Mouse (Mus musculus) CD4-positive, CD25-positive, alpha-beta regulatory T cell, adult 4 months (primary cell): ENCODE measurements around the gene Mief2. TPM values are rescaled to one million over a fixed set of nuclear protein-coding genes. Genes with fewer than 3 reads are reported as not detected.

Experiments used
- ATAC-seq: one replicate; pipeline ENCODE4 v1.8.0; 2017
- polyA plus RNA-seq, 2 experiments: library from polyadenylated mRNA; unstranded; fragments of 100-300 nt; shearing (Covaris generic); gene quantifications; one replicate each; pipeline ENCODE4 v1.2.1; 2017

The Mief2 gene
- 10 to 100 TPM in 1 of 2 experiments, 1 to 10 TPM in 1; 9.1 to 12.2 TPM for polyA plus RNA-seq

DNA sequence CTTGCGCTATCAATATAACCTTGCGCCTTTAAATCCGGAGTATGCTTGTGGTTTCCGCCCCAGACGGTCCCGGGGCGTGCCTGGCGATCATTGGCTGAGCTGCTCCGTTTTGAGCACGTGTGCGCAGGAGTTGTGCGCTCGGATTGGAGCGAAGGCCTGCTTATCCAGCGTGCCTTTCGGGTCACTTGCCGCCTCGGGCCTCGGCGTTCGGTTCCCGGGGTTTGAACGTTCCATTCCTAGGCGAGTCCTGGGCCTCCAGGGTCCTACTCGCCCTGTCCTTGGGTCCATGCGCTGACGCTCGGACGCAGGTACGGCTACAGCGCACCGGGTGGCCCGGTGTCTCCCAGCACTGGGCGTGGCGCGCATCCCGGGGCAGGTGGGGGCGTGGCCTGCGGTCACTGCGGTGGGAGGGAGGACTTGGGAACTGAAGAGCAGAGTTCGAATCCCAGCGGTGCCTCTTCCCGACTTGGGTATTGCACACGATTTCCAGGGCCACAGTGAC, at the start of gene Mief2:
Gene Mief2 (plus strand): TSS at position 139 of the 502 bp plus-strand sequence.
- ATAC-seq = peak; percentile 94

DNA sequence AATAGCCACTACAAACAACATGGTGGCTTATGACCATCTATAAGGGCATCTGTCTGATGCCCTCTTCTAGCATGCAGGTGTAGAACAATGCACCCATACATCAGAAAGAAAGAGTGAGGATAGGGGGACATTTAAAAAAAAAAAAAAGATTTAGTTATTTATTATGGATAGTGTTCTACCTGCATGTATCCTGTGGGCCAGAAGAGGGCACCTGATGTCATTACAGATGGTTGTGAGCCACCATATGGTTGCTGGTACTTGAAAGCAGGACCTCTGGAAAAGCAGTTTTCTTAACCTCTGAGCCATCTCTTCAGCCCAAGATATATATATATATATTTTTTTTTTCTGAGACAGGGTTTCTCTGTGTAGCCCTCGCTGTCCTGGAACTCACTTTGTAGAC, 32.0 kb upstream of the Mief2 start:
- ATAC-seq = no peak

DNA sequence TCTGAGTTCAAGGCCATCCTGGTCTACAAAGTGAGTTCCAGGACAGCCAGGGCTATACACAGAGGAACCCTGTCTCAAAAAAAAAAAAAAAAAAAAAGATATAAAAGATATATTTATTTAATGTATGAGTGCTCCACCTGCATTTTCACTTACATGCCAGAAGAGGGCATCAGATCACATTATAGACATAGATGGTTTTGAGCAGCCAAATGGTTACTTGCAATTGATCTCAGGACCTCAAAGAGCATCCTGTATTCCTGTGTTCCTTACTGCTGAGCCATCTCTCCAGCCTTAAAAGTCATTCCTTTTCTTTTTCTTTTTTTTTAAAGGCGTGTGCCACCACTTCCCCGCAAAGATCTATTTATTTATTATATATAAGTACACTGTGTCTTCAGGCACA, 30.6 kb upstream of the Mief2 start:
- peak; percentile 47 for ATAC-seq

DNA sequence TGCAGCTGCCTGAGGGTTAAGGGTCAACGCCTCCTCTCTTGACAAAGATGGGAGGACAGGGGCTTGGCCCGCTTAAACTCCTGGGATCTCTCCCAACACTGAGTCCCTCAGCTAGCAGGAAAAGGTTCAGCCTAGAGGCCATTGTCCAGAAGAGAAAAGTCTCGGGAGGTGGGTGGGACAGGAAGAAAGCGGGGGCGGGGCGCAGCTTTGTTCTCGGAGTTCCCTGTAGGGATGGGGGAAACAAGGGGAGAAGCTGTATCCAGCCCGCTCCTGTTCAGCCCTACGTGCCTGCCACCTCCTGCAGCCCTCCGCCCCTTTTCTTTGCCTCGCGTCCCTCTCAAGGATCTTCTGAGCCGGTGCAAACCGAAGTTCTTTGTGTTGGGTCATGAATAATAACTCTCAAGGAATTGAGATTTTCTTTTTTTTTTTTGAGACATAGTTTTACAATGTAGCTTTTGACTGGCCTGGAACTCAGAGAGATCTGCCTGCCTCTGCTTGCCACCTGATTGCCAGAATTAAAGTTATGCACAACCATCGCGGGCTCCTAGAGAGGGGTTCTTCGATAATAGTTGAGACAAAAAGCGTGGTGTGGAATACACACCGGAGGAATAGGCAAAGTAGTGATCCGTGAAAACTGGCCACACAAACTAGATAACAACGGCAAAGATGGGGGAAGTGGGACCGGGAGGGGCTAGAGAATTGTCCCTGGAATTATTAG, 29.2 kb upstream of the Mief2 start:
- ATAC-seq = peak; percentile 13

DNA sequence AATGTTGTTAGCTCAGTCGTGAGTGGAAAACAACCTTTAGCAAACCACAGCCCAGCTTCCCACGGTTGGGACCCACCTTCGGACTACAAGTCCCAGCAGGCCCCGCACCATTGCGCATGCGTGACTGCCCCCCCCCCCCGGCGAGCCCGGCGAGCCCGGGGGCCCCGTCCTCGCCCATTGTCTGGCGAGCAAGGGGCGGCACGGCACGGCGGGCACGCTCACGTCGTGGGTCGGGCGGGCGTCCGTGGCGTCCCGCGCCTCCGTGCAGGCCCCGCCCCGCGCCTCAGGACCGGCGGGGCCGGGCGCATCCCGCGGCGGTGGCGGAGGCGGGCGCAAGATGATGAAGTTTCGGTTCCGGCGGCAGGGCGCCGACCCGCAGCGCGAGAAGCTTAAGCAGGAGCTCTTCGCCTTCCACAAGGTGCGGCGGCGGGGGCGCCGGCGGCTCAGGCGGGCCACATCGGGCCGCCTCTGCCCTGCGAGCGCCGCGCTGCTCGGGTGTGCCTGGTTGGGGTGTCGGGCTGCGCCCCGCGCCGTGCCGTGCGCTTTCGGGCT, 28.6 kb upstream of the Mief2 start, which contains the start of gene Llgl1:
Gene Llgl1 (plus strand): TSS at position 200 of the 552 bp plus-strand sequence.
- peak; percentile 85 for ATAC-seq

DNA sequence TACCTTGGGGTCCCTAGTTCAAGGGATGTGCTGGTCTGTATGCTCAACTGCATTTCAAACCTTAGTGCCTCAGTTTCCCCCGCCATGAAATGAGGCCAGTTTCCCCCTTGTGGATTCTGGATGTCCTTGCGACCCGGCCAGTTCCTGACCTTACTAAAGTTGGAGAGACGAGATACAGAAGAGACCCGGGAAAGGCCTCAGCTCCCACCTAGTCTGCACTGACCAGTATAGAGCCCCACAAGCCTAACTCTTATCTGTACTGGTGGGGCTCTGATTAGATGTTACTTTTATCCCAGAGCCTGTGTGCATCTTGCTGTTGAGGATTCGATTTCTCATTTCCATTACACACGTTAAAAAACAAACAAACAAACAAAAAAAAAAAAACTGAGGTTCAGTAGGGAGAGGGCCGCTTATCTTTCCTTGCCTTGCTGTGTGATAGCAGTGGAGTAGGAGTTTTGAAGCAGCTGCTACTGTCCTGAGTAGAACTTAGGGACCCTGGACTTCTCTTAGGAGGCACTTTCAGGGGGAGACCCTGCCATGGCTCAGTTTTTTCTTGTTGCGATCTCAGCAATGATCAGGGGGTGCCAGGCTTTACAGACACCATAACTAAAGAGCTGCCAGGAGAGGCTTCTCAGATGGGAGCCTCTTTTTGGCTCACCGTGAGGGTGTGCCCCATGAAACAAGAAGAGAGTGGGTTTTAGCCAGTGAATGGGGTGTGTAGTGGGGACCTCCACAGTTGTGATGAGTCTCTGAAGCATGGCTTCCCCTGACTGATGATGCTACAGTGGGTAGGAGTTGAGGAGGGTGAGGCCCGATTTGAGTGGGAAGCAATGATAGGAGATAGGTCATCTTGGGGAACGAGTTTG, 27.6 kb upstream of the Mief2 start:
- no peak for ATAC-seq

DNA sequence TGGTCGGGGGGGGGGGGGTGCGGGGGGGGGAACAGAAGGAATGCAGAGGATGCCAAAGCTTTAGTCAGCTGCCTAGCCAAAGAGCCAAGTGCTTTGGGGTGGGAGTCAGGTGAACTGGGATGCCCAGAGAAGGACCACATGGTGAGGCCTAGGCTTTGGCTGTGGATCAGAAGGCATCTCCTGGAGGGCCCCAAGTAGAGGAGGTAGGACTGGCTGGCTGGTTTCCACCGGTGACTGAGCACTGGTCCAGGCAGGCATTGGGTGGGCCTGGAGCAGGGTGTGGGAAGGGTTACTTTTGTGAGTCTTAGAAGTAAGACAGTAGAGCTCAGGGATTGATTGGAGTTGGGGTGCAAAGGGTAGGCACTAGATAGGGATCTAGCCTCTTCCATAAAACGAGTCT, 26.6 kb upstream of the Mief2 start:
- ATAC-seq = no peak

DNA sequence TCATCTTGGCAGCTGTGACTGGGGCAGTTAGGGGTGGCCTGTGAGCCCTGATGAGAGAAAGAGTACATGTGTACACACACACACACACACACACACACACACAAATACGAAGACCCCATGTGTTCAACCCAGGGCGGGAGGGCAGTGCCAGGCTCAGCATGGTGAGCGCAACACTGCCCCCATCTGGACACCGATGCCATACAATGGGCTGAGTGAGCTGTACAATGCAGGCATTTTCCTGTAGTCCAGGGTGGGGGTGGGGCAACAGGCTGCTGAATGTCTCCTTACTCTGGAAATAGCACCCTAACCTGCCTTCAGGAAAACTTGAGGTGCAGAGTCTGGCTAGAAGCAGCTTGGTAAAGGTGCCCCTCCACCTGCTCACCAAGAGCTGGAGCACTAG, 25.1 kb upstream of the Mief2 start:
- ATAC-seq = no peak

DNA sequence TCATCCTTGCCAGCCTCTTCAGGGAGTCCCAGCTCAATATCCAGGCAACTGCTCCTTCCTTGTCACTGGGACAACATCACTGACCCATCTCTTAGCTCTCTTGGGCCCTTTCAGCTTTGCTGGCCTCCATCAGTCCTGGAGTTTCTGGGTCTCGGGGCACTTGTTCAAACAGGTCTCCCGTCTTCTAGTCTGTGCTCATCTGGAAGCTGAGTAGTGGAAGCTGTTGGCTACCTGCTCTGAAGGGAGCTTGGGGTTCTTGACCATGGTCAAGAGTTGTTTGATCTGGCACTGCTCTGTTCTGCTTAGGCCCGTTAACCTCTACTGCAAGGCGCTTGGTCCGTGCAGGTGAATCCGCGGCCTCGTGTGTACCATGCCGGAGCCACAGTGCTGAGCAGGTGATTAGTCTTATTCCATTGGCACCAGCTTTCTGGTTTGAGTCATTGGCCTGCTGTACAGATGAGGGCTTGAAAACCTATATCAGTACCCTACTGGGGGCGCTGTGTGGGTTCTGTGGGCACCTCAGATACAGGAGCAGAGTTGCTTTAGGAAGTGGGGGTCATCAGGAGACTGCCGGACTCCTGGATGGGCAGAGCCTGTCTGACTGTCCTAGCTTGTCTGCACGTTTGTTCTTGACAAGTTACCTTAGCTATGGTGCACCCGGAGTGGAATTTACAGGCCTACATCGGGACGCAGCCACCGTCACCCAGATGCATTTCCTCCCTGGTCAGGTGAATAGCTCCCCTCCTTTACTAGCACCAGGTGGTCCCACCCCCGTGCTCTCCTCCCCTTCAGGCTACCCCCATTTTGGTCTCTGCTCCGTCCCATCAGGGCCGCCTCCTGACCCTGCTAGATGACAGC, 23.9 kb upstream of the Mief2 start:
- no peak for ATAC-seq

DNA sequence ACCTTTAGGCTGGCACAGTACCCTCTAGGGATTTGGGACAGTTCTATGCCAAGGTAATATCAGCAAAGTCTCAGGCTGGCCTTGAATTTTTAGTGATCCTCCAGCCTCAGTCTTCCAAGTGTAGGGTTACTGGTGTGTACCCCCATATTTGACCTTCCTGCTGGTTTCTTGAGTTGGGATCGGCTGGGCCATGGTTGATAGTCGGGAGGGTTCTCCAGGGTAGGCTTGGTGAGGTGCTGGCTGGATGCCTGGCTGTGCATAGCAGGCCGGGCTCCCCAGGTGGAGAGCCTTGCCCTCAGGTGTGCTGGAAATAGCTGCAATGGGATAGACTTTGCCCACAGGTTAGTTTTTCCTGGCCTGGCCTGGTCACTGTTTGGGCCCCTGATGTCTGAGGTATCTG, 22.9 kb upstream of the Mief2 start:
- no peak for ATAC-seq

DNA sequence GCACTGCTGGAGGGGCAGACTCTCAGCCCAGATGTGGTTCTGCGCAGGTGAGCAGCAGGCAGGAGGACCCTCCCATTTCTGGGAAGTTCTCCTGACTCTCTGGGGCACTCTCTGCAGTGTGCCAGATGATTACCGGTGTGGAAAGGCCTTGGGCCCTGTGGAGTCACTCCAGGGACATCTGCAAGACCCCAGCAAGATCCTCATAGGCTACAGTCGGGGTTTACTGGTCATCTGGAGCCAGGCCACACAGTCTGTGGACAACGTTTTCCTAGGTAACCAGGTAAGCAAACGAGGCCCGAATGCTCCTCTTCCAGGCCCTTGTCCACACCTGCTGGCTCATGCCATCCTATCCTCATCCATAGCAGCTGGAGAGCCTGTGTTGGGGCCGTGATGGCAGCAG, 22.1 kb upstream of the Mief2 start:
- ATAC-seq = no peak

DNA sequence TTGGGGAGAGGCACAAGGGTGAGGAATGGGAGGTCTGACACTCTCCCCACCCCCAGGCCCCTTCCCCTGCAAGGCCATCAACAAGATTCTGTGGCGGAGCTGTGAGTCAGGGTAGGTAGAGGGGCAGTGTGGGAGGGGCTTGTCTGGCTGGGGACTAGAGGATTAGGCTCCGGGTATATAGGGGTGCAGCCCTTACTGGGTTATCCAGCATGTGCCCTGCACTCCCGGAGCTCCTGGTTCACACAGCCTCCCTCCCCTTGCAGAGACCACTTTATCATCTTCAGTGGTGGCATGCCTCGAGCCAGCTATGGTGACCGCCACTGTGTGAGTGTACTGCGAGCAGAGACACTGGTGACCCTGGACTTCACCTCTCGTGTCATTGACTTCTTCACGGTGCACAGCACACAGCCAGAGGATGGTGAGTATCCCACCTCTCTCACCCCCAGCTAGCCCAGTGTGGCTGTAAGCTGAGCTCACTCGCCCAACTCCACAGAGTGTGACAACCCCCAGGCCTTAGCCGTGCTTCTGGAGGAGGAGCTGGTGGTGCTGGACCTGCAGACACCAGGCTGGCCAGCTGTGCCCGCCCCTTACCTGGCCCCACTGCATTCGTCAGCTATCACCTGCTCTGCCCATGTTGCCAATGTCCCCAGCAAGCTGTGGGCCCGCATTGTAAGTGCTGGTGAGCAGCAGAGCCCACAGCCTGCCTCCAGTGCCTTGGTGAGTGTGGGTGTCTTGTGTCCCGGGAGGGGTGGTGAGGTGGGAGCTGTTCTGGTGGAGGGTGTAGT, 21.3 kb upstream of the Mief2 start:
- no peak for ATAC-seq

DNA sequence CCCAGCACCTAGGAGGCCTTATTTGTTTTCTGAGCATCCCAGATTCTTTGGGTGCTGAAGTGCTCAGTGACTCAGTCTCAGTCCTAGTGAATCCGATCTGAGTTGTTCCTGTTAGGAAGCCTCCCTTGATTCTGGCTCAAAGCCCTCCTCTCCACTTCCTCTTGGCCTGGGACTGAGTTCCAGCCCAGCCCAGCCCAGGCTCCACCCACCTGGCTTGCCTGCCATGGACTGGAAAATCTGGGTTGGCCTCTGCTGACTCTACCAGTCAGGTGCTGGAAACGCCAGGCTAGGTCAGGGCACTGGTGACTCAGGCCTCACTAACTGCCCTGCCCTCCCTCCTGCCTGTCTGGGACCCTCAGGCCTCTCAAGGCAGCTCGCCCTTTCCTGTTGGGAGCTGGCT, 20.5 kb upstream of the Mief2 start:
- ATAC-seq = no peak

DNA sequence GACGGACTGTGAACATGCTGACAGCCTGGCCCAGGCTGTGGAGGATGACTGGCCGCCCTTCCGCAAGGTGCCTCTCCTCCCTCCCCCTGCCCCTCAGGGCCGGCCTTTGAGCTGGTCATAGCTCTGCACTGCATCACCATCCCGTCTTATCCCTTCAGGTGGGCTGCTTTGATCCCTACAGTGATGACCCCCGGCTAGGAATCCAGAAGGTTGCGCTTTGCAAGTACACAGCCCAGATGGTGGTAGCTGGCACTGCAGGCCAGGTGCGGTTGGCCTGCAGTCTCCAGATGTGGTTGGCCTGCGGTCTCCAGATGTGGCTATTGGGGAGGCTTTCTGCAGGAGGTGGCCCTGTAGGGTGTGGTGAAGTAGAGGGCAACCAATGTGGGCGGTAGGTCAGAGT, 19.6 kb upstream of the Mief2 start:
- no peak for ATAC-seq

DNA sequence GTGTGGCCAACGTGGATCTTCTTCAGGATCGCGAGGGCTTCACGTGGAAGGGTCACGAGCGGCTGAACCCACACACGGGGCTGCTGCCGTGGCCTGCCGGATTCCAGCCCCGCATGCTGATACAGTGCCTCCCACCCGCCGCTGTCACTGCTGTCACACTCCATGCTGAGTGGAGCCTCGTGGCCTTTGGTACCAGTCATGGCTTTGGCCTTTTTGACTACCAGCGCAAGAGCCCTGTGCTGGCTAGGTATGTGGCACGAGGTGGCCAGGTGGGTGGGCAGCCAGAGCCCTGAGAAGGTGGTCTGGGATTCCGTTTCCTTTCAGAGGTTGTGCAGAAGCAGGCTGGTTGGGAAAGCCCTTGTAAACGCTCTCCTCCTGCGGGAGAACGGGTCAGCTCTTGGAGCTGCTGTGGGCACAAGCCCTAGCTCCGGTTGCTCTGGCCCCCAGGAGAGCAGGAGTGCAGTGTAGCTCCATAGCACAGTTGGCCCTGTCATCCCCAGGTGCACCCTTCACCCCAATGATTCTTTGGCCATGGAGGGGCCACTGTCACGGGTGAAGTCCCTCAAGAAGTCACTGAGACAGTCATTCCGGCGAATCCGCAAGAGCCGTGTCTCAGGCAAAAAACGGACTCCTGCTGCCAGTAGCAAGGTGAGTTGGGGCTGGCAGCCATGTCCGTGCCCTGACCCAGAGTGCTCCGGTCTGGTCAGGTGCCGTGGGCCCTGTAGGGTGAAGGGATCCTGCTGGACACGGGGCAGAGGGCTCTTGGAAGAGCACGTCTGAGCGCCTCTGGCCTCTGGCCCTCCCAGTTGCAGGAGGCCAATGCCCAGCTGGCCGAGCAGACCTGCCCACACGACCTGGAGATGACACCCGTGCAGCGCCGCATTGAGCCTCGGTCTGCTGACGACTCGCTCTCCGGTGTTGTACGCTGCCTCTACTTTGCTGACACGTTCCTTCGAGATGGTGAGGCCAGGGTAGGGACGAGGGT, 18.4 kb upstream of the Mief2 start:
- ATAC-seq = no peak

DNA sequence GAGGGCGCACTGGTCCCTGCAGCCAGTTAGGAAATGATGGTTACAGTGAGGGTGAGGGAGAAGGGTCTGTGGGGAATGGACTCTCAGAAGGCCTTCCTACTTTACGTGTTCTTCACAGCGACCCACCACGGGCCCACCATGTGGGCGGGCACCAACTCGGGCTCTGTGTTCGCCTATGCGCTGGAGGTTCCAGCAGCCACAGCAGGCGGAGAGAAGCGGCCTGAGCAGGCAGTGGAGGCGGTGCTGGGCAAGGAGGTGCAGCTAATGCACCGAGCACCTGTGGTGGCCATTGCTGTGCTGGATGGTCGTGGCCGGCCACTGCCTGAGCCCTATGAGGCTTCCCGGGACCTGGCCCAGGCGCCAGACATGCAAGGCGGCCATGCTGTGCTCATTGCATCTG, 17.0 kb upstream of the Mief2 start:
- no peak for ATAC-seq

DNA sequence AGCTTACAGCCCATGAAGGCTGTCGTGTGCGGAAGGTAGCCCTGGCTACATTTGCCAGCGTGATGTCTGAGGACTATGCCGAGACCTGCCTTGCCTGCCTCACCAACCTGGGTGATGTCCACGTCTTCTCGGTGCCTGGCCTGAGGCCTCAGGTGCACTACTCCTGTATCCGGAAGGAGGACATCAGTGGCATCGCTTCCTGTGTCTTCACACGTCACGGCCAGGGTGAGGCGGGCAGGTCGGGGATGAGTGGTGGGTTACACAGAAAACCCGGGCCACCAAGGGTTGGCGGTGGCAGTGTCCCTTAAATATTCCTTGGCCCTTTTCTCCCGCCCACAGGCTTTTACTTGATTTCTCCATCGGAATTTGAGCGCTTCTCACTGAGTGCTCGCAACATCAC, 16.2 kb upstream of the Mief2 start:
- no peak for ATAC-seq

DNA sequence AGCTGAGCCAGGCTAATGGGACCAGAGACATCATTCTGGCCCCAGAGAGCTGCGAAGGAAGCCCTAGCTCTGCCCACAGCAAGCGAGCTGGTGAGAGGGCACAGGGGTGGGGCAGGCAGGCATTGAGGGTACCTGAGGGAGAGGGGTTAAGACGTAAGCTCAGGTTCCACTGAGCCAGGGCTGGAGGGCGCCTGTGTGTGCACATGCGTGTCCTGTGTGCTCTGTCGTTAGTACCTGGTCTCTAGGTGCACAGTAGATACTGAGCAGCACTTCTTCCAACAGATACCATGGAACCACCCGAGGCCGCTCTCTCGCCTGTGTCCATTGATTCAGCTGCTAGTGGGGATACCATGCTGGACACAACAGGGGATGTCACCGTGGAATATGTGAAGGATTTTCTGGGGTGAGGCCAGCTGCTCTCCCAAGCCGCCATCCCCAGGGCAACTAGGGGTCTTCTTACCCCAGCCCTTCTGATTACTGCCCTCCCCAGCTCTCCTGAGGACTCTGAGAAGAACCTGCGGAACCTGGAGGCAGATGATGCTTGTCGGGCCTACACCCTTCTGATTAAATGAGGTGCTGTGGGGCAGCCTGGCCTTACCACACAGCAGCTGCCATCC, 15.5 kb upstream of the Mief2 start:
- no peak for ATAC-seq

DNA sequence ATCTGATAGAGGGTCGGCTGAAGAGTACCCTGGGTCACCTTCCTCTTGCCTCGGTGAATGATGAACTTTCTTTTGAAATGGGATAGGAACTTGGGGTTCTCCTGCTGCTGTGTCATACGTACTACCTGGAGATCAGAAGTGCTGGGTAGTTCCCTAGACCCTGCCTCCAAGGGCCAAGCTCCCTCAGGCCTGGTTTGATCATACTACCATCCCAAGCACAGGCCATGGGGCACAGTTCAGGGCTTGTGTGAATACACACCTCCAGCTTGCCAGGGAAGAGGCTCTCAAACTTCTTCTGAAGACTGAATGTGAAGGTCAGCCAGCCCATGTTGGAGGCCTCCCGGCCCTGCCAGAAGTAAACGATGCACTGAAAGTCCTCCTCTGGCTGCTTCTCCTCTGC, 12.4 kb upstream of the Mief2 start:
- no peak for ATAC-seq

DNA sequence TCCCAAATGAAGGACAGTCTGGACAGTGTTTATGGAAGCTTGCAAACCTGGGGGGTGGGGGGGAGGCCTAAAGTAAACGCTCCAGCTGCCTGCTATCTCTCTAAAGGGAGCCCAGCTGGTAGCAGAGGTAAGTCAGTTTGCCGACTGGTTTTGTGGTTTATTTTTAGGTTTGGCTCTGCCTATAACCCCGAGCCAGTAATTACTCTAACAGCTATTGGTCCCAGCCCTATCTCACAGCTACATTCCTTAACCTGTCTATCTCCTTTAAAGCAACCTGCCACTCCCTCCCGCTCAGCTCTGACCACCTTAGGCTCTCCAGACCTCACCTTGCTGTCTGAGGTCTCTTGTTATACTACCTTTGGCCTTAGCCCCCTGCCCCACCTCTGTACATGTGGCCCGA, 8.9 kb upstream of the Mief2 start:
- no peak for ATAC-seq
